Mouse (Mus musculus) kidney, embryonic 16.5 days (tissue): ENCODE measurements around the gene Fryl. TPM values are rescaled to one million over a fixed set of nuclear protein-coding genes. Genes with fewer than 3 reads are reported as not detected.

ENCODE experiments used
- ATAC-seq: fragments of 200-750 bp; cut with Nextera tagmentation; 2 replicates; pipeline ENCODE4 v1.8.0; 2017; ENCODE audit warnings: moderate TSS enrichment; ENCODE audit not compliant: low FRiP score, low TSS enrichment
- H3K27ac ChIP-seq: fragments of 300-500 bp; sonication (generic); 2 replicates; pipeline ENCODE4 v1.5.1; 2014; ENCODE audit warnings: low read length
- H3K27me3 ChIP-seq: fragments of 300-500 bp; sonication (generic); 2 replicates; pipeline ENCODE4 v1.6.1; 2014; ENCODE audit warnings: low read length, control low read depth, mixed read lengths; ENCODE audit not compliant: insufficient read depth
- H3K36me3 ChIP-seq: fragments of 300-500 bp; sonication (generic); 2 replicates; pipeline ENCODE4 v1.6.1; 2014; ENCODE audit warnings: low read length, control low read depth, mixed read lengths; ENCODE audit not compliant: insufficient read depth
- H3K4me1 ChIP-seq: fragments of 300-500 bp; sonication (generic); 2 replicates; pipeline ENCODE4 v1.6.1; 2014; ENCODE audit warnings: low read length, control low read depth, mixed read lengths; ENCODE audit not compliant: insufficient read depth
- H3K4me2 ChIP-seq: fragments of 300-500 bp; sonication (generic); replicated peaks from 2 replicates; pipeline ENCODE4 v1.6.1; 2014; ENCODE audit warnings: low read depth, low read length
- H3K4me3 ChIP-seq: fragments of 300-500 bp; sonication (generic); 2 replicates; pipeline ENCODE4 v1.5.1; 2014; ENCODE audit warnings: mild to moderate bottlenecking, low read length
- H3K9ac ChIP-seq: fragments of 300-500 bp; sonication (generic); replicated peaks from 2 replicates; pipeline ENCODE4 v1.6.1; 2014; ENCODE audit warnings: low read length
- H3K9me3 ChIP-seq: fragments of 300-500 bp; sonication (generic); 2 replicates; pipeline ENCODE4 v1.6.1; 2016; ENCODE audit warnings: low read length, control low read depth
- WGBS: fragments of 180-500 bp; shearing (Covaris S2); extraction: QIAGEN DNeasy Blood & Tissue Kit; methylation state at CpG from one replicate; pipeline ENCODE4 v1.1.7; 2014; 5-methylcytosine and 5-hydroxymethylcytosine counted together
- polyA plus RNA-seq: library from polyadenylated mRNA; unstranded; fragments of >200 nt; fragmentation: Nextera tagmentation; extraction: Ambion mirVana; gene quantifications from 2 replicates; pipeline ENCODE4 v1.2.1, GENCODE M21; 2015

The Fryl gene
- polyA plus RNA-seq, 1 experiment from 2014 or later = 27.9 TPM

DNA sequence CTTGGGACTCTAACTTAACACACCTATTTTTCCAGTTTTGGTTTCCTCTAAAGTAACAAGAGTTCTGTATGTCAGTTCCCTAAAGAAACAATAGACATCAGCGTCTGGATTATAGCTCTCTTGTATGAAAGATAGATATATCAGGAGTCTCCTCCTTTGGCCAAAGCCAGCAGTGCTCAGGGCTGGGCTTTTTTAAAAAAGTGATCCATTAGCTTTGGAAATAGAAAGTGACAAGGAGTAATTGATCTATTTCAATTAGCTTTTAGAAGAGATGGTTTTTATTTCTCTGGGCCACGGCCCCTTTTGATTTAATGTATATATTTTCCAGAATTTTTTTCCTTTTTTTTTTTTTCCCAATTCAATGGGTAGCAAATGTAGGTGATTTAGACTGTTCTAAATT, 261.5 kb downstream of the Fryl start:
- ATAC-seq = no peak
- H3K36me3 ChIP-seq = no peaks in the 10 kb centered on the region

DNA sequence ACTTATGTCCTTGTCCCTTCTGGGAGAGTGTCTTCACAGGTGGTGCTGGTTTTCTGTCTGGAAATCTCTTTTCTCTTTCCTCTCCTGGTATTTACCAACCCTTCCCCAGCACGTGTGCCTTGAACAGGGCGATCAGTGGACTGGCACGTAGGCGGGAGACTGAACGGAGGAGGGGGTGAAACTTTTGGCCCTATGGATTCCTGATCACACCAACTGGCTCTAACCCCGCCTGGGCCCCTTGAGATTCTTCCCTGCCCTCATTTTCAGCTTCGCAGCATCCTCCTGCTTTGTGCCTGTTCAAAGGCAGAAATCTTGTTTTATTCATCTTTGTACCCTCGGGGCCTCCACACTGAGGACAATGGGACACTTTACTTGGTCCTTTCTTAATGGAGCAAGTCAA, 262.0 kb downstream of the Fryl start:
- Histone ChIP-seq H3K27me3 (no peaks in the 10 kb centered on the region), H3K36me3 (no peaks in the 10 kb centered on the region), H3K27ac (no peak overlapping the region), H3K4me1 (peaks cover 6% of the 10 kb centered on the region), H3K4me3 (no peak overlapping the region), H3K9me3 (no peaks in the 10 kb centered on the region), H3K4me2 (no peak overlapping the region), H3K9ac (no peak overlapping the region)
- WGBS = 40% methylated on average over 8 of the region's 8 CpGs
- ATAC-seq = no peak; the same call in 1 of the 2 replicates

More for the DNA sequence above, 261.5 kb downstream of the Fryl start:
- H3K4me3 ChIP-seq = no peak overlapping the region
- H3K4me1 ChIP-seq = peaks cover 6% of the 10 kb centered on the region
- H3K9ac ChIP-seq = no peak overlapping the region
- no peaks in the 10 kb centered on the region for H3K27me3 ChIP-seq
- H3K9me3 ChIP-seq = no peaks in the 10 kb centered on the region
- H3K4me2 ChIP-seq = no peak overlapping the region
- H3K27ac ChIP-seq = no peak overlapping the region
- 47% methylated on average over 2 of the region's 2 CpGs for WGBS

DNA sequence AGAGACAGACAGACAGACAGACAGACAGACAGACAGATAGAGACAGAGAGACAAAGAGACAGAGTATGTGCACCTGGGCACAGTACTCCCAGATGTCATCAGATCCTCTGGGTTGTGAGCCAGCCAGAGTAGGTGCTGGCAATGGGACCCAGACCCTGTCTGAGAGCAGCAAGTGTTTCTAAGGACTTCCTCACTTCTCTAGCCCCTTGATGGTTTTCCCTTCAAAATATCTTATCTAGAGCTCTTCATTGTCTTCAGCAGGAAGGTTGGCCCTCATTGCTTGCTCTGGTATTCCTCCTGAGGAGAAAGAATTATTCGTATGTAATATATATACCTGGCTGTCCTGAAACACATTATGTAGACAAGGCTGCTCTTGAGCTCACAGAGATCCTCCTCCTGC, 263.9 kb downstream of the Fryl start:
- Histone ChIP-seq H3K9ac (no peak overlapping the region), H3K36me3 (no peaks in the 10 kb centered on the region), H3K27ac (no peak overlapping the region), H3K4me3 (no peak overlapping the region), H3K4me1 (peaks cover 6% of the 10 kb centered on the region), H3K4me2 (no peak overlapping the region), H3K27me3 (no peaks in the 10 kb centered on the region), H3K9me3 (no peaks in the 10 kb centered on the region)
- no peak for ATAC-seq
- 94% methylated on average over 1 of the region's 1 CpGs for WGBS

DNA sequence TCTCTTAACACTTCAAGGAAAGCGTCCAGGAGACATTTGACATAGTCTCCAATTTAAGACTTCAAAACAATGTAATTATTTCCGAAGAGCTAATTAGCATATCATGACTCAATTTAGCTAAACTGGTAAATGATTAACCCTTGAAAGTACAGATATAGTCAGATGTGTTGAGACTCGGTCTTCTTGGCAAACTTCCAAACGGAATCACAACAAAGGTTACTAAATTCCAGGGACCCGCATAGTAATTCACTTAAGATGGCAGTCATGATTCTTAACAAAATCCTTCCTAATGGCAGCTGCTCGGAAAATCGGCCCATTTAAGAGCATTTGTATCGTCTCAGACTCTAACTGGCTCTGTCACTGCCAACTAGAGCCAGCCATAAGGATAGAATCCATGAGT, 266.7 kb downstream of the Fryl start:
- H3K4me3 ChIP-seq = no peak overlapping the region
- 57% methylated on average over 8 of the region's 8 CpGs for WGBS
- no peaks in the 10 kb centered on the region for H3K9me3 ChIP-seq
- H3K27ac ChIP-seq = no peak overlapping the region
- no peak for ATAC-seq
- H3K9ac ChIP-seq = no peak overlapping the region
- H3K4me1 ChIP-seq = no peaks in the 10 kb centered on the region
- no peak overlapping the region for H3K4me2 ChIP-seq
- no peaks in the 10 kb centered on the region for H3K36me3 ChIP-seq
- no peaks in the 10 kb centered on the region for H3K27me3 ChIP-seq

DNA sequence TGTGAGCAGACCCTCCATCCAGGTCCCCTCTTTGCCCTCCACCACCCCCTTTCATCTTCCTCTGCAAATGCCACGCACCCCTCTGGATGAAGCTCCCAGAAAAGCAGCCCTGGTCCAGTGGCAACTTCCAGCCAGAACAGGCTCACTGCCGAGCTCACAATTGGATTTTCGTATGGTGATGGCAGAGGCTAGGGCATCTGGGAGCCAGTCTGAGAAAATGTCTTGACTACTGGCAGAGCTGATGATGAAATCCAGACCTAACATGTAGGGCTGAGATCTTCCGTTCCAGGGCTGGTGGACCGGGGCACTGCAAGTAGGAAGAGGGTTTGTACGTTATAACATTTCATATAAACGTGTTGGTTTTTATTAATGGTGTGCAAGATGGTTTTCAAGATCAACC, 268.6 kb downstream of the Fryl start:
- Histone ChIP-seq H3K9me3 (no peaks in the 10 kb centered on the region), H3K4me1 (no peaks in the 10 kb centered on the region), H3K36me3 (no peaks in the 10 kb centered on the region), H3K27me3 (no peaks in the 10 kb centered on the region), H3K9ac (no peak overlapping the region), H3K4me3 (no peak overlapping the region), H3K4me2 (no peak overlapping the region), H3K27ac (no peak overlapping the region)
- ATAC-seq = no peak
- 90% methylated on average over 7 of the region's 7 CpGs for WGBS

DNA sequence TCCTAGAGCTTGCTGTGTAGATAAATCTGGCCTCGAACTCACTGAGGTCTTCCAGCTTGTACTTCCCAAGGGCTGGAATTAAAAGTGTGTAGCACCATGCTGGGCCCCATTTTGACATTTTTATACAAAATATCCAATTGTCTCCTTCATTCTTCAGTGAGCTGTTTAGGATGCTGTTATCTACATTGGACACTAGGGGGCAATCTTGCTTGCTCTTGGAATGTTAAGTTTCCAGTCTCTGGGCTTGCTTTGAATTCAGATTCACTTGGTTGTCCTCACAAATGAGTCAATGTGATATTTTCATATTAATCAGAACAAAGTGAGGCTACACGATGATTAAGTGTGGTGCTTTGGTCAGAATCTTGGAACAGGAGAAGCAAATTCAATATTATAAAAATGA, 272.3 kb downstream of the Fryl start:
- Histone ChIP-seq H3K27ac (no peak overlapping the region), H3K4me3 (no peak overlapping the region), H3K36me3 (peaks cover 10% of the 10 kb centered on the region), H3K4me1 (no peaks in the 10 kb centered on the region), H3K4me2 (no peak overlapping the region), H3K27me3 (no peaks in the 10 kb centered on the region), H3K9ac (no peak overlapping the region), H3K9me3 (no peaks in the 10 kb centered on the region)
- 6% methylated on average over 2 of the region's 2 CpGs for WGBS
- ATAC-seq = peak; percentile 15; the same call in 1 of the 2 replicates

DNA sequence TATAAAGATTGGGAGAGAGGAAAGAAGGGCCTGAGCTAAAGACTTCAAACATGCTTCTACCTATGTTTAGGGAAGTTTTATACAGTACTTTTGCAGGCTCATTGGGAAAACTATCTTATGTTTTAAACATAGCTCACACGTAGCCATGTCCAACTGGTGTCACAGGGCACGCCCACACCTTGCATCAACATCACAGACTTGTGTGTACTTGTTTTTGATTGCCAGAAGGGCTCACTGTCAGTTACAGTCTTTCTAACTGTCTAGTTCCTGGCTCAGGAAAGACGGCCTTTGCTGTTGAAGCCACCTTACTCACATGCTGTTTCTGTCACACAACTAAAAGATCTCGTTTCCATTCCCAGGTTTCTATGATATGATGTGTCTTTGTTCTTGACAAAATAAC, 279.9 kb downstream of the Fryl start:
- no peaks in the 10 kb centered on the region for H3K4me1 ChIP-seq
- no peak overlapping the region for H3K4me3 ChIP-seq
- H3K9me3 ChIP-seq = no peaks in the 10 kb centered on the region
- ATAC-seq = no peak
- no peak overlapping the region for H3K27ac ChIP-seq
- no peaks in the 10 kb centered on the region for H3K27me3 ChIP-seq
- no peak overlapping the region for H3K4me2 ChIP-seq
- no peak overlapping the region for H3K9ac ChIP-seq
- peaks cover 27% of the 10 kb centered on the region for H3K36me3 ChIP-seq
- 81% methylated on average over 4 of the region's 4 CpGs for WGBS

DNA sequence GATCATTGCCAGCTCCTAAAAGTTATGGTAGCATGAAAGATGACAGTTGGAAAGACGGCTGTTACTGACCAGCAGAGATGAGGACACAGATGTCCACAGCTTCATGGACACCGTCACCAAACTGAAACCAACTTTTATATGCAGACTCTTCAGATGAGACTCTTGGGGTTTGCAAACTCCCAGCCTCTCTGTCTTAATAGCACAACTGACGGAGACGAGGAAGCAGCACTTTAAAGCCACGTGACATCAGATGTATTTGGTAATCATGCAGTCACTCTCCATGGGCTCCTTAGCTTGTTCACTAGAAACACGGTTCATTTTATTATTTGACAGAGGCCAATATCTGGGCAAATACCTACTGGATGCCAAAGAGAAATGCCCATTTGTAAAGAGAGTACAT, 280.4 kb downstream of the Fryl start:
- 84% methylated on average over 6 of the region's 6 CpGs for WGBS
- no peak overlapping the region for H3K9ac ChIP-seq
- ATAC-seq = no peak
- H3K4me3 ChIP-seq = no peak overlapping the region
- no peaks in the 10 kb centered on the region for H3K9me3 ChIP-seq
- no peaks in the 10 kb centered on the region for H3K27me3 ChIP-seq
- H3K4me1 ChIP-seq = no peaks in the 10 kb centered on the region
- H3K36me3 ChIP-seq = peaks cover 24% of the 10 kb centered on the region
- H3K27ac ChIP-seq = no peak overlapping the region
- H3K4me2 ChIP-seq = no peak overlapping the region

DNA sequence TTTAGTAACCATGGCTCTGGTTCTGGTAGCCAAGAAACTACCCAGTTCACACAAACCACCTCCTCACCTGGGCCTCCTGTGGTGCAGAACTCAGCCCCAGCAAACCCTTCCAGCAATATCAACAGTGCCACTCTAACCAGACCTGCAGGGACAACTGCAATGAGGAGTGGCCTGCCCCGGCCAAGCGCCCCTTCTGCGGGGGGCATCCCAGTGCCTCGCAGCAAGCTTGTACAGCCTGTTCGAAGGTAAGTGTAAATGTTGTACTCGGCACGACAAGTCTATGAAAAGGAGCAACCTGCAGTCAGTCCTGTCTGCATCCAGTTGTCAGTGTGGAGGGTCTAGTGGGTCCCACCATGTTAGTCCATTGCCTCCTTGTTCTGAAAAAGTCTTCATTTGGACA, 281.8 kb downstream of the Fryl start, which contains the start of gene Gm10135:
Gene Gm10135 (minus strand): TSS at position 101 of the 400 bp plus-strand sequence.
- Histone ChIP-seq H3K27me3 (no peaks in the 10 kb centered on the region), H3K36me3 (peaks cover 17% of the 10 kb centered on the region), H3K4me1 (no peaks in the 10 kb centered on the region), H3K4me2 (no peak within 1 kb of the TSS), H3K27ac (no peak within 1 kb of the TSS), H3K9me3 (no peaks in the 10 kb centered on the region), H3K9ac (no peak within 1 kb of the TSS), H3K4me3 (no peak within 1 kb of the TSS)
- ATAC-seq = no peak
- WGBS = 98% methylated on average over 7 of the region's 7 CpGs

DNA sequence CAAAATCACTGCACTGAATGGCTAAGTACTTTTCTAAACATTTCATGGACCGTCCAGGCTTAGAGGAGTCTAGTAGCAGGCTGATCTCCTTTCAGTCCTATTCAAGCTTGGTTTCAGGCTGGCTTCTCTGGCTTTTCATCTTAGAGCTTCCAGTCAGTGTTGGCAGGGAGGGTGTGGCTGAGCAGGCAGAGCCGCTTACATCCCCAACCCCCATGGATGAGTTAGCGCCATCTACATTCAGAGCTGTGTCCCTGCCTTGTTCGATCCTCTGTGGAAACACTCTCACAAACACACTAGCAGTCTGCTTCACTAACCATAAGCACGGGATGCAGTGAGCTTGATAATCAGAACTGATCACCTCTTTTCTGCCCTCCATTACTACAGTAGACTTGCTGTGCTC, 283.5 kb downstream of the Fryl start:
- Histone ChIP-seq H3K27ac (no peak overlapping the region), H3K36me3 (peaks cover 21% of the 10 kb centered on the region), H3K4me2 (no peak overlapping the region), H3K9ac (no peak overlapping the region), H3K27me3 (no peaks in the 10 kb centered on the region), H3K4me3 (no peak overlapping the region), H3K4me1 (no peaks in the 10 kb centered on the region), H3K9me3 (no peaks in the 10 kb centered on the region)
- ATAC-seq = no peak
- WGBS = 65% methylated on average over 5 of the region's 5 CpGs

DNA sequence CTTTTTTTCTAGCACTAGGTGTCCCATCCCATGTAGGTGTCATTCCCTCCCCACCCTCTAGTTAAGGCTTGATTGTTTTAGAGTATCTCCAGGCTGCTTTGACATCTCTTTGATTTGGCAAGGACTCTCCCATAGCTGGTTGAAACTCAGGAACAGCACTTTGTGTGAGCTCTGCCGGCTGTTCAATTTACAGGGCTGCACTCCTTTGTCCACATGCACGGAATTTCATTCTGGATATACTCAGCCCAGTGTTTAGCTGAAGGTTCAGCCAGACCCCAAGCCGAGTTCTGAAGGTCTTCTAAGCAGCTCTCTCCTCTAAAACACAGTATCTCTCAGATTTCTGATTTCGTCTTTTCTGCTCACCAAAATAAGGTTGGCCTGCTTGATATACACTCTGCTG, 284.0 kb downstream of the Fryl start:
- H3K9ac ChIP-seq = no peak overlapping the region
- H3K4me1 ChIP-seq = no peaks in the 10 kb centered on the region
- no peak overlapping the region for H3K27ac ChIP-seq
- H3K4me2 ChIP-seq = no peak overlapping the region
- H3K4me3 ChIP-seq = no peak overlapping the region
- H3K36me3 ChIP-seq = peaks cover 21% of the 10 kb centered on the region
- no peaks in the 10 kb centered on the region for H3K9me3 ChIP-seq
- WGBS = 52% methylated on average over 4 of the region's 4 CpGs
- ATAC-seq = no peak
- H3K27me3 ChIP-seq = no peaks in the 10 kb centered on the region
